Mouse (Mus musculus): Measurements from ENCODE around the gene Tns3.

DNA sequence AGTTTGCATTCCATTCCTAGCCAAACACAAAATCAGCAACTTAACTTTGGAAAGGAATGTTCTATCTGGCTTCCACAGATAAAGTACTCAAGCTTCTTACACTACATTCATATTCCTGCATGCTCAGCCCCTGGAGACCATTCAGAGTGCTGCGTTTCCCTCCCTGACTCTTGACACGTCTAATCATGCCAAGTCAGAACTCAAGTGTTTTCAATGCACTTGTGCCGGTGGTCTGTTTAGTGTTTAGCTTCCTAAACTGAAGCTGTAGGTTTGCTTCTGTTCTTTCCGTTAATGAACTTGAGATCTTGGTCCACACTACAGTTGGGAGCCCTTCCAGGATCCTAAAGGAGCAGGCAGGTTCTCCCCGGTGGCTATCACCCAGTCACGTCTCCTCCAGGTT, 163.5 kb downstream of the Tns3 start:
- TF ChIP-seq POLR2A (IDR thresholded peaks at IDR 0.05; ENCODE audit: insufficient read length, low read depth) (no peak), MYOG (IDR thresholded peaks at IDR 0.05; ENCODE audit: control insufficient read depth in 1 of 3, insufficient read depth in 1 of 3, insufficient read length in 2 of 3, low read depth in 2 of 3) (no peak), USF1 (IDR thresholded peaks at IDR 0.05; ENCODE audit: low read depth) (no peak), POLR2AphosphoS2 (IDR thresholded peaks at IDR 0.05; ENCODE audit: insufficient read length, low read depth) (no peak), MYOD1 (IDR thresholded peaks at IDR 0.05; ENCODE audit: control insufficient read depth in 1 of 3, insufficient read length in 2 of 3, low read depth in 2 of 3) (no peak), TCF12 (IDR thresholded peaks at IDR 0.05; ENCODE audit: insufficient read depth, poor library complexity, severe bottlenecking) (no peak), REST (IDR thresholded peaks at IDR 0.05; ENCODE audit: insufficient read depth, insufficient read length) (no peak)
